Mouse (Mus musculus): ENCODE measurements around the gene Cidec. TPM values are rescaled to one million over a fixed set of nuclear protein-coding genes. Genes with fewer than 3 reads are reported as not detected.

Gene Cidec
- total and polyA plus RNA-seq, 3 experiments, result not detected

DNA sequence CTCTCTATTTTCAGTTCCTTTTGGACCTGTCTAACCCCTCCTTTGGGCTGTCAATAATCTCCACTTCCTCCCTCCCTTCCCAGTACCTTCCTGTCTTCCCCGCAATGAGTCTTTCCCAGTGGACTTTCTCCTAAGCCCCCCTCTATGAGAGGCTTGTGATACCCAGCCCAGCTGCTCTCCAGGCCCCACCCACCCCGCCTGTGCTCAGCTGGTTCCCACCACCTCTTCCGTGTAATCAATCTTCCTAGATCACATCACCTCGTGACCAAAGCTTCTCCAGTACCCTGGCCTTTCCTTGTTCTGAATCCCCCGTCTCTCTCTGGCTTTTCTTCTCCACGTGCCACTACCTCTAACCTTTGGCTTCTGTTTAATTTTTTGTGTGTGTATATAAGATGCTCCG lies 41.8 kb upstream of the Cidec start:
- H3K36me3 ChIP-seq (ENCODE audit: control insufficient read depth in 1 of 2, insufficient read depth in 2 of 2, low read length in 2 of 2), result no peaks in the 10 kb centered on the region; a peak in 1 of 4 replicates
- H3K27ac ChIP-seq (ENCODE audit: control insufficient read depth, low read depth, low read length), result no peak overlapping the region
- no peak for TF ChIP-seq ELF1 (IDR thresholded peaks at IDR 0.05; ENCODE audit: low read depth, low read length)
- no peak for TF ChIP-seq MEF2A (IDR thresholded peaks at IDR 0.05; ENCODE audit: extremely low read depth, insufficient replicate concordance, low read depth, low read length, poor library complexity, severe bottlenecking)
- no peak for TF ChIP-seq JUND (IDR thresholded peaks at IDR 0.05; ENCODE audit: low read depth, low read length)
- TF ChIP-seq CHD1 (IDR thresholded peaks at IDR 0.05; ENCODE audit: low read depth, low read length), result no peak
- TF ChIP-seq NELFE (IDR thresholded peaks at IDR 0.05; ENCODE audit: low read depth, low read length), result no peak
- TF ChIP-seq TAL1 (IDR thresholded peaks at IDR 0.05; ENCODE audit: low read length), result no peak
- no peak for TF ChIP-seq MAZ (IDR thresholded peaks at IDR 0.05; ENCODE audit: low read depth, low read length)
- TF ChIP-seq SIN3A (IDR thresholded peaks at IDR 0.05; ENCODE audit: low read length), result no peak
- TF ChIP-seq RAD21 (IDR thresholded peaks at IDR 0.05; ENCODE audit: low read depth, low read length), result no peak
- no peak for TF ChIP-seq USF2 (IDR thresholded peaks at IDR 0.05; ENCODE audit: borderline replicate concordance in 1 of 2, insufficient read depth in 1 of 2, low read depth in 1 of 2, low read length in 2 of 2)
- TF ChIP-seq TCF12 (IDR thresholded peaks at IDR 0.05; ENCODE audit: low read depth, low read length), result no peak
- TF ChIP-seq ETS1 (IDR thresholded peaks at IDR 0.05; ENCODE audit: low read depth, low read length), result no peak
- TF ChIP-seq USF1 (IDR thresholded peaks at IDR 0.05; ENCODE audit: low read depth, low read length), result no peak
- TF ChIP-seq MAX (IDR thresholded peaks at IDR 0.05; ENCODE audit: low read length), result no peak
- TF ChIP-seq ZKSCAN1 (IDR thresholded peaks at IDR 0.05; ENCODE audit: low read depth, low read length), result no peak
- no peak for TF ChIP-seq E2F4 (IDR thresholded peaks at IDR 0.05; ENCODE audit: borderline replicate concordance, low read depth, low read length)
- TF ChIP-seq MXI1 (IDR thresholded peaks at IDR 0.05; ENCODE audit: low read depth, low read length), result no peak
- TF ChIP-seq GABPA (IDR thresholded peaks at IDR 0.05; ENCODE audit: low read depth, low read length), result no peak
- no peak for TF ChIP-seq EP300 (IDR thresholded peaks at IDR 0.05; ENCODE audit: low read depth in 1 of 2, low read length in 2 of 2)
- no peak for TF ChIP-seq BHLHE40 (IDR thresholded peaks at IDR 0.05; ENCODE audit: borderline replicate concordance, low read depth, low read length)
- peaks cover 2 to 5% of the 10 kb centered on the region in 2 experiments; a peak in 1 of 4 replicates for H3K27me3 ChIP-seq (ENCODE audit: control insufficient read depth in 1 of 2, insufficient read depth in 2 of 2, low read length in 2 of 2)
- no peak overlapping the region for H3K4me3 ChIP-seq (ENCODE audit: control insufficient read depth in 1 of 2, insufficient read depth in 1 of 2, low read depth in 2 of 2, low read length in 2 of 2)
- no peak for DNase-seq (ENCODE audit: low read depth, low spot score)
- H3K9ac ChIP-seq (ENCODE audit: control insufficient read depth, low read depth, low read length, poor library complexity, severe bottlenecking), result no peak overlapping the region
- peaks cover 4 to 8% of the 10 kb centered on the region in 2 experiments; a peak in 3 of 4 replicates for H3K4me1 ChIP-seq (ENCODE audit: control insufficient read depth in 1 of 2, insufficient read depth in 2 of 2, low read length in 2 of 2)
- H3K79me2 ChIP-seq (ENCODE audit: control insufficient read depth, insufficient read depth, low read length, poor library complexity), result no peaks in the 10 kb centered on the region
- no peaks in the 10 kb centered on the region for H3K9me3 ChIP-seq (replicated peaks; ENCODE audit: insufficient read depth, low read length)

DNA sequence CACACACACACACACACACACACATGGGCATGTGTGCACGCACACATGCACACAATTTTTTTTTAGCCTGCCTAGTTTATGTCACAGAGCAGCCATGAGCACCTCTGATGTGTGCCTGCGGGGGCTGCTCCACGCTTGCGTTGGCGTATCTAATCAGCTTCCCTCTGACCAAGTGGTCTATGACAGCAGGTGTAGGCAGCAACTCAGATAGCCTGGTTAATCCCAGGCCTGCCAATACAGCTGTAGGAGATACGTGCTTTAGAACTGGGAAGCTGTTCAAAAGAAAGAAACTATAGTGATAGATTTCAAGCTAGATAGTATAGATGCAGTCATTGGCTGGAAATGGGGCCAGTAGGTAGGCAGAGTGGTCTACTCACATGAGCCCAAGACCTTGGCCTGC lies 38.2 kb upstream of the Cidec start:
- Histone ChIP-seq H3K27ac (ENCODE audit: control insufficient read depth, low read depth, low read length) (no peak overlapping the region), H3K27me3 (ENCODE audit: control insufficient read depth in 1 of 2, insufficient read depth in 2 of 2, low read length in 2 of 2) (peaks cover 2 to 3% of the 10 kb centered on the region in 2 experiments; a peak in 1 of 4 replicates), H3K36me3 (ENCODE audit: control insufficient read depth in 1 of 2, insufficient read depth in 2 of 2, low read length in 2 of 2) (no peaks in the 10 kb centered on the region; a peak in 1 of 4 replicates), H3K4me1 (ENCODE audit: control insufficient read depth in 1 of 2, insufficient read depth in 2 of 2, low read length in 2 of 2) (peaks cover 4 to 11% of the 10 kb centered on the region in 2 experiments; a peak in 3 of 4 replicates), H3K9me3 (replicated peaks; ENCODE audit: insufficient read depth, low read length) (no peaks in the 10 kb centered on the region), H3K79me2 (ENCODE audit: control insufficient read depth, insufficient read depth, low read length, poor library complexity) (no peaks in the 10 kb centered on the region), H3K9ac (ENCODE audit: control insufficient read depth, low read depth, low read length, poor library complexity, severe bottlenecking) (no peak overlapping the region), H3K4me3 (ENCODE audit: control insufficient read depth in 1 of 2, insufficient read depth in 1 of 2, low read depth in 2 of 2, low read length in 2 of 2) (no peak overlapping the region)
- DNase-seq (ENCODE audit: low read depth, low spot score), result peak; percentile 66
- TF ChIP-seq MAX (IDR thresholded peaks at IDR 0.05; ENCODE audit: low read length) (no peak; the same call in 1 of the 2 replicates), TAL1 (IDR thresholded peaks at IDR 0.05; ENCODE audit: low read length) (no peak; the same call in 1 of the 2 replicates), POLR2AphosphoS2 (IDR thresholded peaks at IDR 0.05; ENCODE audit: low read length) (no peak), HCFC1 (IDR thresholded peaks at IDR 0.05; ENCODE audit: low read depth, low read length) (no peak), MAFK (IDR thresholded peaks at IDR 0.05; ENCODE audit: borderline replicate concordance, low read depth, low read length) (no peak; the same call in 1 of the 2 replicates), USF1 (IDR thresholded peaks at IDR 0.05; ENCODE audit: low read depth, low read length) (no peak), TCF12 (IDR thresholded peaks at IDR 0.05; ENCODE audit: low read depth, low read length) (peak; percentile 74; the same call in 1 of the 2 replicates), ELF1 (IDR thresholded peaks at IDR 0.05; ENCODE audit: low read depth, low read length) (no peak), ETS1 (IDR thresholded peaks at IDR 0.05; ENCODE audit: low read depth, low read length) (peak; percentile 80), GABPA (IDR thresholded peaks at IDR 0.05; ENCODE audit: low read depth, low read length) (no peak), BHLHE40 (IDR thresholded peaks at IDR 0.05; ENCODE audit: borderline replicate concordance, low read depth, low read length) (no peak), MEF2A (IDR thresholded peaks at IDR 0.05; ENCODE audit: extremely low read depth, insufficient replicate concordance, low read depth, low read length, poor library complexity, severe bottlenecking) (0 out of 2 replicates have a peak, but pooled peaks have one; percentile 16), RCOR1 (IDR thresholded peaks at IDR 0.05; ENCODE audit: low read depth, low read length) (no peak; the same call in 1 of the 2 replicates), ZNF384 (IDR thresholded peaks at IDR 0.05; ENCODE audit: low read depth, low read length) (no peak), POLR2AphosphoS5 (IDR thresholded peaks at IDR 0.05; ENCODE audit: borderline replicate concordance, low read depth, low read length) (no peak), CHD1 (IDR thresholded peaks at IDR 0.05; ENCODE audit: low read depth, low read length) (no peak), NELFE (IDR thresholded peaks at IDR 0.05; ENCODE audit: low read depth, low read length) (no peak), MAZ (IDR thresholded peaks at IDR 0.05; ENCODE audit: low read depth, low read length) (no peak), ZMIZ1 (IDR thresholded peaks at IDR 0.05; ENCODE audit: low read depth, low read length) (no peak), USF2 (IDR thresholded peaks at IDR 0.05; ENCODE audit: borderline replicate concordance in 1 of 2, insufficient read depth in 1 of 2, low read depth in 1 of 2, low read length in 2 of 2) (no peak)

All from MEL (cell line).